Mouse (Mus musculus) retina, adult 2 months (tissue): ENCODE measurements around the gene Ckb.
A peak's percentile ranks its signal among the peaks of the same experiment; 100 is the strongest.

ENCODE experiments used
- DNase-seq: peaks from one replicate; pipeline ENCODE4 v3.0.0-alpha.2; 2012; ENCODE audit warnings: low read depth, low spot score

Gene Ckb

GRCm38 (mm10) chr12:111692899-111693298 is 20.8 kb upstream of the Ckb start:
- DNase-seq = no peak

GRCm38 (mm10) chr12:111691346-111691872 is 19.3 kb upstream of the Ckb start:
- no peak for DNase-seq

DNA sequence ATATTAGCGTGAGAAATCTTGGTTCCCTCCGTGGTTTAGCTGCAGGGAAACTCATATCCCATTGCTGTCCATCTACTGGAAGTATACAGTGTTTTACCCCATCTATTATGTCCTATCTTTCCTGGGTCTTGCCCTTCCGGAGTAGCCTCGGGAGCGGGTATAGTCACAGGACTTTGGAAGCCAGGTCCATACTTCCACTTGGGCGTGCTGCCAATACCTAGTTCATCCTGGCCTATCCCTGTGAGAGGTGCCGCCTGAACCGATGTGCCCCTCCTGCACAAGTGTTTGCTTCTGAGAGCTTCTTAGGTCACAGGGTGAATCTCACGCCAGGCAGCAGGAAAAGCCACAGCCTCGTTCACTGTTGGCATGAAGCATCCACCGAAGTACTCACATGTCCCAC is 17.3 kb upstream of the Ckb start:
- no peak for DNase-seq

GRCm38 (mm10) chr12:111688069-111688428 is 15.9 kb upstream of the Ckb start:
- DNase-seq = no peak

- peak; percentile 81 for DNase-seq
These were observed 15.4 kb upstream of the Ckb start for GRCm38 (mm10) chr12:111687350-111688068.

DNA sequence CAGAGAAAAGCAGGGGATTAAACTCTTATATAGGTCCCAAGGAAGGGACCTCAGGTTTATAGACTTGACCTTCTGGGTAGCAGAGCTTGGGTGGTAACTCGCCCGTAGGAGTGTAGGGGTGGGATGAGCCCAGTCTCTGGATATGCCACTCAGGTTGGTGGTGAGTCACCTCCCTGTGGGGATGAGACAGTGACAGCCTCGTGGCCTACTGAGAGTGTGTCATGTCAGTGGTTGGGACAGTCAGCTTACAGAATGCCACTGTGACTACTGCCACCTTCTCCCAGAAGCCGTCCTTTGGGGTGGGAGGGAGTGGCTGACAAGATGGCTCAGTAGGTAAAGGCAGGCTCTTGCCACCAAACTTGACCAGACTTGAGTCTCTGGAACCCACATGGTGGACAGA is 14.3 kb upstream of the Ckb start:
- DNase-seq = no peak

- no peak for DNase-seq
These were observed 10.7 kb upstream of the Ckb start for GRCm38 (mm10) chr12:111682806-111683205.

- no peak for DNase-seq
These were observed 9.9 kb upstream of the Ckb start for GRCm38 (mm10) chr12:111682003-111682402.

DNA sequence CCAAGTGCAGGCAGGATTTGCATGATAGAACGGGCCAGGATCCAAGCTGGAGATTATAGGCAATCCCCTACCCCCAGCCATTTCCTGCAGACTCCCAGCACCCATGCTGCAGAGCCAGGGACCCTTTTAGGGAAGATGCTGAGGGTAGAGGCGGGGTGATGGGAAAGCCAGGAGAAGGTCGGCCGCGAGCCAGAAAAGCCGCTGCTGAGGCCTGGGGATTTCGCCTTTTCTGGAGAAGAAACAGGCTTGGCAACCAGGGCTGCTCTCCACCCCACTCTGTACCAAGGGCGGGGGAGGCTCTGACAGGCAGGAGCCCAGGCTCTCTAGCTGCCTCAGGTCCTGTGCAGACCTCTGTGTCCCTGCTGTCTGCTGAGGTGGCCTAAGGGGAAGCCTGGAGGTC is 9.2 kb upstream of the Ckb start:
- no peak for DNase-seq

DNA sequence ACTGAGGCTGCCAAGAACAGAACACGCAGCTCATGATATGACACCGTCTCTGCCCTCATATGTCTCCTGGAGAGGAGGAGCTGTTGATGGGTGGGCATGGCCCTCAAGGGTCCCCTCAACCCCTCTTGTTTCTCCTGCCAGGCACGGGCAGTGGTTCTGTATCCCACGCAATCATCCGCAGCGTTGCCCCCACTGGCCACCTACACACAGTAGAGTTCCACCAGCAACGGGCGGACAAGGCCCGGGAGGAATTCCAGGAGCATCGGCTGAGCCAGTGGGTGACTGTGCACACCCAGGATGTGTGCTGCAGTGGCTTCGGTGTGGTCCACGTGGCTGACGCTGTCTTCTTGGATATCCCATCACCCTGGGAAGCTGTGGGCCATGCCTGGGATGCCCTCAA is 8.5 kb upstream of the Ckb start:
- no peak for DNase-seq

- no peak for DNase-seq
These were observed 6.9 kb upstream of the Ckb start for GRCm38 (mm10) chr12:111678997-111679396.

DNA sequence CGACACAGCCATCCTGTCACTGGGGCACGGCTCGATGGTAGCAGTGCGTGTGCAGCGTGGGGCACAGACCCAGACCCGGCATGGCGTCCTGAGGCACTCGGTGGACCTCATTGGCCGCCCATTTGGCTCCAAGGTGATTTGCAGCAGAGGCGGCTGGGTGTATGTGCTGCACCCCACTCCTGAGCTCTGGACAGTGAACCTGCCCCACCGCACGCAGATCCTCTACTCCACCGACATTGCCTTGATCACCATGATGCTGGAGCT is 6.5 kb upstream of the Ckb start:
- no peak for DNase-seq

- DNase-seq = peak; percentile 91
These were observed 5.9 kb upstream of the Ckb start, which contains the start of gene Trmt61a for GRCm38 (mm10) chr12:111677882-111678669. Trmt61a (plus strand) TSS chr12:111678105.

DNA sequence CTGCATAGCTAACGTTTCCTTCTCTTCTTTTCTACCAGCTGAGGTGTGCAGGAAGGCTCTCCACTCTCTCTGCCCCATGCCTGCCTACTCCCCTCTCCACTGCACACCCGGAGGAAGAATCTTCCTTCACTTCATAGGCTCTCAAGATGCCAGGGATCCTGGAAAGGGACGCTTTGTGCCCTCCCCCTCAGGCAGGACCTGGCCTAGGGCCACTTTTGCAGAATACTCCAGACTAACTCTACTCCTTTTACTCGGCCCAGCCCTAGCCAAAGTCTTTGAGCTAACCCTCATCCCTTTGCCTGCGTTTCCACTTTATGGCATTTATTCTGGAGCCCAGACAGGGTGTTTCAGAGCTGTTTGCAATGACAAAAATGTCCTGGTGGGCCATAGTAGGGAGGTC is 5.3 kb upstream of the Ckb start:
- no peak for DNase-seq

GRCm38 (mm10) chr12:111675797-111676580 is 3.9 kb upstream of the Ckb start:
- DNase-seq = no peak

DNA sequence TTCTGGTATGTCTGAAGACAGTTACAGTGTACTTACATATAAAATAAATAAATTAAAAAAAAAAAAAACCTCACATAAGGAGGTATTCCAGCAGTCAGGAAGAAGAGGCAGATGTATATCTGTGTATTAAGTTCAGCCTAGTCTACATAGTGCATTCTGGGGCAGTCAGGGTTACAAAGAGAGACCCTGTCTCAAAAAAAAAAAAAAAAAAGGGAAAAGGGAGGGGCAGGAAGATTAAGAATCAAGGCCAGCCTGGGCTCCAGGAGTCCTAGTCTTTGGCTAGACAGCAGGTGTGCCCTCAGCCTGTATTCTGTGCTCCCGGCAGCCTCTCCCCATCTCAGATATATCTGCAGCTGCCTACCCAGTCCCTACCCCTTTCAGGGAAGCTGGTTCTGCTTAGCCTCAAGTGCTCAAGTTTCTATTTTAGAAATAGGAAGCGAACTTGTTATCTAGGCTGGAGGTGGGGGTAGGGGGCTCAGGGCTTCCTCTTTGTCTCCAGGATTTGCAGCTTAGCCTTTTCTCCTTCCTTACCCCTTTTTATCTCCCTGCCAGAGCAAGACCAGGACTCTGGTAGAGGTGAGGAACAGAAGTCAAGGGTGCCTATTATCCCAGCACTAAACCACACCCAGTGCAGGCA is 2.8 kb upstream of the Ckb start:
- DNase-seq = no peak

GRCm38 (mm10) chr12:111672581-111672980 is 443 bp upstream of the Ckb start:
- DNase-seq = no peak

DNA sequence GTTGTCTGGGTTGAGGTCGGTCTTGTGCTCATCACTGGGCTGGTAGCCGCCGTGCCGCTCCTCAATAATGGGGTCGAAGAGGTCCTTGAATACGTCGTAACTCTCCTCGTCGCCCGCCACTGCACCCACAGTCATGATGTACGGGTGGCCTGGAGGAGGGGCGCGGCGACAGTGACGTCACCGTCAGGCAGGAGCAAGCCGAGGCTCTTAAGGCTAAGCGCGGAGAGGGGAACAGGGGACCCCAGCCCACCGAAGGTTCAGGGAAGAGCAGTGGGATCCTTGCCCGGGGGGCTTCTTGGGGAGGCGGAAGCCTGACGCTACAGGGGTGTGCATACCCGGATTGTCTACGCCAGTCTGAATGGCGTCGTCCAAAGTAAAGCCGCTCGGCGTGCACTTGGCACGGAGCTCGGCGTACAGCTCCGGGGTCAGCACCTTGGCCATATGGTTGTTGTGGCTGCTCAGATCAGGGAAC is 671 bp downstream of the Ckb start:
- no peak for DNase-seq

DNA sequence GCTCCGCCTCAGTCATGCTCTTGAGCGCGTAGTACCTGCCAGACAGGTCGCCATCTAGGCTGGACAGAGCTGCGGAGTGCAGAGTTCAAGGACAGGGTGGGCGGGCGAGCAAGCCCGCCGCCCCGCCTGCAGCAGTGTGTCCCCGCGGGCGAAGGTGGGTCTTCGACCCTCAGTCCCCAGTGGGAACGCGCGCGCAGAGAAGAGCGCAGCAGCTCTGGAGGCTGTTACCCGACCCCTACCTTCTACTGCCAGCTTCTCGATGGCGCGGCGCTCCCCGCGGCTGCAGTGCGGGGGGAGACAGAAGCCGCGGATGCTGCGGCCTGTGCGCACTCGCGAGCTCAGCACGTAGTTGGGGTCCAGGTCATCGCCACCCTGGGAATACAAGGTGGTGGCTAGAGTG is 1.2 kb downstream of the Ckb start:
- DNase-seq = no peak

- DNase-seq = no peak
These were observed 1.7 kb downstream of the Ckb start for GRCm38 (mm10) chr12:111670371-111670971.

- no peak for DNase-seq
These were observed 2.2 kb downstream of the Ckb start for GRCm38 (mm10) chr12:111669961-111670360.
